7 mouse cellular contexts compared by ENCODE assay signal in the genomic region with DNA sequence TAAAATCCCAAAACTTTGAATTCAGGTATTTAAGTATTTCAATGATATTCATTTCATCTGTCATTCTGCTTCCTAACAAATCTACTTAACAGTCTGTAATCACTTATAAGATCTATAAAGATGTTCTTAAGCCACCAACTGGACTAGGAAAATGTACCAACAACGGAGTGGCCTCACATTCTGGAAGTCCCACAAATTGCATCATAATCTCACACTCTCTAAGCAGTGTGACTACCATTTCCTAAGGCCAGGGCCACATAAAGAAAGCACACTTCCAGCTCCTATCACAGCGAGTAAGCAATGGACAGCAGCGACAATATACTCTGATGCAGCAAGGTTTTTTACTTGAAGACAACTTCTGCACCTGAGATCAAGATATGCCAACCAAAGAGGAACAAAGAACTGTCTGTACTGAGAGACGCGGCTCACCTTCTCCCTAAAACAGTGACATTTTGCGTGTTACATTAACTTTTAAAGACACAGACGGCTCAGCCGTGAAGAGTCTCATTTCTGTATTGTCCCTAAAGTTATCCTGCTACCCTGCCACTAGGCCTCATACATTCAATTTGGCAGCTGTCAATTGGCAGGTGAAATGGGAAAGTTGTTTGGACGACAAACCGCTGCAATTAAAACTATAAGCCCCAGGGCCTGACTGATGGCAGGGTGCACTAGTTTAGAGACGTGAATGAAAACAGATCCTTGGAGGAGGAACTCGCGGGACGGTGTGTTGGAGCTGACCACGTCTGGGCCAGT. TPM values are rescaled to one million over a fixed set of nuclear protein-coding genes. Genes with fewer than 3 reads are reported as not detected.
DNase-seq lines count a peak whose midpoint lies in the region; ATAC-seq and TF ChIP-seq lines count a peak whose summit lies in the region.

No protein-coding gene starts in this region.

- ATAC-seq in embryonic facial prominence, embryonic 15.5 days (ENCODE audit: insufficient number of reproducible peaks, low FRiP score, low TSS enrichment, low read depth): no peak
- ATAC-seq in limb, embryonic 11.5 days (ENCODE audit: insufficient number of reproducible peaks, low FRiP score, low TSS enrichment, low read depth): no peak

- peak overlapping the region; percentile 62 for H3K4me2 ChIP-seq in embryonic facial prominence, embryonic 15.5 days (replicated peaks)
- peak overlapping the region; percentile 74 for H3K4me2 ChIP-seq in limb, embryonic 11.5 days (ENCODE audit: low read depth, severe bottlenecking)

- peak overlapping the region; percentile 71 for H3K4me3 ChIP-seq in spleen, adult 2 months (ENCODE audit: extremely low read depth, insufficient read depth, insufficient read length)
- H3K4me3 ChIP-seq in embryonic facial prominence, embryonic 15.5 days (replicated peaks): peak overlapping the region; percentile 86
- H3K4me3 ChIP-seq in limb, embryonic 11.5 days (ENCODE audit: low read depth, low read length): peak overlapping the region; percentile 96
- peak overlapping the region; percentile 74 for H3K4me3 ChIP-seq in olfactory bulb, adult 2 months (ENCODE audit: insufficient read depth, low read depth, low read length)

- no peak for TF ChIP-seq POLR2A in spleen, adult 2 months (IDR thresholded peaks at IDR 0.05; ENCODE audit: low read depth, low read length)
- TF ChIP-seq POLR2A in olfactory bulb, adult 2 months (IDR thresholded peaks at IDR 0.05; ENCODE audit: insufficient read depth, low read depth, low read length): no peak

- no peaks in the 10 kb centered on the region for H3K27me3 ChIP-seq in spleen, adult 2 months (ENCODE audit: control insufficient read depth, insufficient read depth, low read length)
- H3K27me3 ChIP-seq in embryonic facial prominence, embryonic 15.5 days: no peaks in the 10 kb centered on the region
- no peaks in the 10 kb centered on the region for H3K27me3 ChIP-seq in limb, embryonic 11.5 days (ENCODE audit: control insufficient read depth, insufficient read depth, low read length)

- WGBS in spleen, adult 2 months: 15% methylated on average over 15 of the region's 15 CpGs
- WGBS in embryonic facial prominence, embryonic 15.5 days: 24% methylated on average over 15 of the region's 15 CpGs
- WGBS in limb, embryonic 11.5 days: 35% methylated on average over 15 of the region's 15 CpGs
- 16% methylated on average over 15 of the region's 15 CpGs for WGBS in olfactory bulb, adult 2 months

- no peaks in the 10 kb centered on the region; the same call in 1 of the 2 replicates for H3K4me1 ChIP-seq in spleen, adult 2 months (ENCODE audit: control insufficient read depth, insufficient read depth, insufficient read length)
- peaks cover 12% of the 10 kb centered on the region for H3K4me1 ChIP-seq in embryonic facial prominence, embryonic 15.5 days
- H3K4me1 ChIP-seq in limb, embryonic 11.5 days (ENCODE audit: control insufficient read depth, insufficient read depth, low read length): peaks cover 5% of the 10 kb centered on the region
- H3K4me1 ChIP-seq in olfactory bulb, adult 2 months (ENCODE audit: control insufficient read depth, insufficient read depth, low read length): no peaks in the 10 kb centered on the region

- H3K27ac ChIP-seq in spleen, adult 2 months (ENCODE audit: insufficient read depth, low read length): no peak overlapping the region
- H3K27ac ChIP-seq in embryonic facial prominence, embryonic 15.5 days (replicated peaks): peak overlapping the region; percentile 84
- no peak overlapping the region; the same call in 1 of the 2 replicates for H3K27ac ChIP-seq in limb, embryonic 11.5 days (replicated peaks; ENCODE audit: low read depth, low read length)
- no peak overlapping the region for H3K27ac ChIP-seq in olfactory bulb, adult 2 months (ENCODE audit: insufficient read depth, low read depth, low read length)

- no peak for DNase-seq in spleen, adult 2 months (ENCODE audit: low read depth in 1 of 2, low spot score in 2 of 2)
- no peak for DNase-seq in spleen, adult 18-20 months
- DNase-seq in limb, embryonic 11.5 days (ENCODE audit: low spot score): no peak
- no peak for DNase-seq in frontal cortex, postnatal 36 days (ENCODE audit: low spot score in 2 of 2)
- no peak for DNase-seq in cerebellum, adult 8-10 months

- no peaks in the 10 kb centered on the region for H3K9me3 ChIP-seq in embryonic facial prominence, embryonic 15.5 days (replicated peaks)
- H3K9me3 ChIP-seq in limb, embryonic 11.5 days (ENCODE audit: control insufficient read depth, low read length): no peaks in the 10 kb centered on the region

- H3K36me3 ChIP-seq in spleen, adult 2 months (ENCODE audit: control insufficient read depth, insufficient read depth, low read length): peaks cover 5% of the 10 kb centered on the region
- H3K36me3 ChIP-seq in embryonic facial prominence, embryonic 15.5 days: peaks cover 17% of the 10 kb centered on the region
- H3K36me3 ChIP-seq in limb, embryonic 11.5 days (ENCODE audit: control insufficient read depth, insufficient read depth, low read length): no peaks in the 10 kb centered on the region

- H3K9ac ChIP-seq in embryonic facial prominence, embryonic 15.5 days: peak overlapping the region; percentile 76
- H3K9ac ChIP-seq in limb, embryonic 11.5 days (ENCODE audit: low read length): peak overlapping the region; percentile 90

- TF ChIP-seq CTCF in spleen, adult 2 months (IDR thresholded peaks at IDR 0.05; ENCODE audit: extremely low read depth, insufficient read depth, insufficient read length, insufficient replicate concordance): no peak
- no peak for TF ChIP-seq CTCF in olfactory bulb, adult 2 months (IDR thresholded peaks at IDR 0.05; ENCODE audit: insufficient read depth, low read depth, low read length)

RNA-seq across cellular contexts. Expression of gene Dld, which starts 0.9 kb away (rescaled TPM):
- polyA plus RNA-seq in spleen, adult 2 months (2012; rRNA removed): 3.8 and 5.1 TPM in 2 replicates
- 112 TPM in 2 replicates for polyA plus RNA-seq in embryonic facial prominence, embryonic 15.5 days (2015; fragmentation: Nextera tagmentation; extraction: Ambion mirVana)
- 164 and 176 TPM in 2 replicates for polyA plus RNA-seq in limb, embryonic 11.5 days (2014; fragmentation: Nextera tagmentation; extraction: Ambion mirVana)
- not detected in 2 replicates for polyA plus RNA-seq in olfactory bulb, adult 2 months (2012; ENCODE audit: insufficient read depth, insufficient read length, low replicate concordance, missing spikeins)

RNA-seq across cellular contexts. Expression of gene Slc26a3, which starts 40.3 kb away (rescaled TPM):
- polyA plus RNA-seq in spleen, adult 2 months (2012; rRNA removed): 0.07 TPM in 1 of 2 replicates, not detected in the other
- 0.12 and 0.13 TPM in 2 replicates for polyA plus RNA-seq in embryonic facial prominence, embryonic 15.5 days (2015; fragmentation: Nextera tagmentation; extraction: Ambion mirVana)
- 0.15 and 0.18 TPM in 2 replicates for polyA plus RNA-seq in limb, embryonic 11.5 days (2014; fragmentation: Nextera tagmentation; extraction: Ambion mirVana)
- not detected in 2 replicates for polyA plus RNA-seq in olfactory bulb, adult 2 months (2012; ENCODE audit: insufficient read depth, insufficient read length, low replicate concordance, missing spikeins)

Comparison
In these comparisons a context has a peak if more than half of its experiments do, and no peak if none do; other contexts are left out.
1. RNA of gene Dld, which starts 0.9 kb away (polyA plus RNA-seq): 164 to 176 TPM in limb, embryonic 11.5 days and 112 TPM in embryonic facial prominence, embryonic 15.5 days; 3.8 to 5.1 TPM in spleen, adult 2 months and not detected in olfactory bulb, adult 2 months; every median in the first group is over 10 times any median in the second.
2. Peak in every context shown above with its lines, with median percentiles within 50 percentile points of each other: H3K4me3 ChIP-seq.